Mouse (Mus musculus) erythroblast, embryonic 14.5 days (primary cell): ENCODE results near the gene Akap6. TPM values are rescaled to one million over a fixed set of nuclear protein-coding genes. Genes with fewer than 3 reads are reported as not detected.

Experiments used
- H3K27me3 ChIP-seq: 2 replicates; pipeline ENCODE4 v1.6.1; 2012; ENCODE audit warnings: inconsistent platforms; ENCODE audit not compliant: control insufficient read depth
- H3K36me3 ChIP-seq: 2 replicates; pipeline ENCODE4 v1.6.1; 2012; ENCODE audit warnings: mild to moderate bottlenecking, inconsistent platforms; ENCODE audit not compliant: control insufficient read depth
- H3K4me1 ChIP-seq: 2 replicates; pipeline ENCODE4 v1.6.1; 2012; ENCODE audit warnings: inconsistent platforms; ENCODE audit not compliant: control insufficient read depth
- H3K4me3 ChIP-seq: replicated peaks from 2 replicates; pipeline ENCODE3; 2012; ENCODE audit warnings: moderate library complexity, mild to moderate bottlenecking, inconsistent platforms
- H3K9me3 ChIP-seq: 2 replicates; pipeline ENCODE4 v1.6.1; 2012; ENCODE audit warnings: low read length, inconsistent platforms, mixed read lengths; ENCODE audit not compliant: control insufficient read depth
- GATA1 ChIP-seq: IDR thresholded peaks from 2 replicates; pipeline ENCODE4 v1.6.1; 2012; ENCODE audit warnings: low read length, inconsistent platforms, mixed read lengths
- TAL1 ChIP-seq: IDR thresholded peaks from 3 replicates; pipeline ENCODE4 v1.6.1; 2012; ENCODE audit warnings: low read length, inconsistent platforms, mixed read lengths
- polyA plus RNA-seq: library from polyadenylated mRNA; stranded (reverse); fragments of >175 nt; gene quantifications from 2 replicates; pipeline ENCODE4 v1.2.3, GENCODE M21; 2012

Akap6 gene
- polyA plus RNA-seq, 1 experiment, result not detected

DNA sequence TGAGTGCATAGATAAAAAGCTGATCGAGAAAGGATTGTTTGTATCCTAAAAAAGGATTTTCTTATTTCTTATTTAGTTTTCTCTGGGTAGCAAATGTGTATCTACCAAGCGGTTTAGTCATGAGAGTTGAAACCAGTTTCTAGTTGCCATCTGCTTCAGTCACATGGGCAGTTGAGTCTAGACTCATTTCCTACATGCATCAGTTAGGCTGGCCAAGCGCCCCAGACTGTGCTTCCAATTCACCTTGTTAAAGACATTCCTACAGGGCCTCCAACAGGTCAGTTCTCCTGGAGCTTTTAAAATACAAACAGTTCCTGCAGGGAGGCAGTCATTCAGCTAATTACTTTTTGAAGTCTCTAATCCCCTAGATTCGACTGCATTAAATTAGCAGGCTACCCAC, 176.9 kb downstream of the Akap6 start:
- H3K4me3 ChIP-seq, result no peak overlapping the region
- no peaks in the 10 kb centered on the region for H3K9me3 ChIP-seq
- no peaks in the 10 kb centered on the region for H3K36me3 ChIP-seq
- no peaks in the 10 kb centered on the region for H3K4me1 ChIP-seq
- H3K27me3 ChIP-seq, result no peaks in the 10 kb centered on the region
- TF ChIP-seq TAL1 (no peak), GATA1 (no peak)

DNA sequence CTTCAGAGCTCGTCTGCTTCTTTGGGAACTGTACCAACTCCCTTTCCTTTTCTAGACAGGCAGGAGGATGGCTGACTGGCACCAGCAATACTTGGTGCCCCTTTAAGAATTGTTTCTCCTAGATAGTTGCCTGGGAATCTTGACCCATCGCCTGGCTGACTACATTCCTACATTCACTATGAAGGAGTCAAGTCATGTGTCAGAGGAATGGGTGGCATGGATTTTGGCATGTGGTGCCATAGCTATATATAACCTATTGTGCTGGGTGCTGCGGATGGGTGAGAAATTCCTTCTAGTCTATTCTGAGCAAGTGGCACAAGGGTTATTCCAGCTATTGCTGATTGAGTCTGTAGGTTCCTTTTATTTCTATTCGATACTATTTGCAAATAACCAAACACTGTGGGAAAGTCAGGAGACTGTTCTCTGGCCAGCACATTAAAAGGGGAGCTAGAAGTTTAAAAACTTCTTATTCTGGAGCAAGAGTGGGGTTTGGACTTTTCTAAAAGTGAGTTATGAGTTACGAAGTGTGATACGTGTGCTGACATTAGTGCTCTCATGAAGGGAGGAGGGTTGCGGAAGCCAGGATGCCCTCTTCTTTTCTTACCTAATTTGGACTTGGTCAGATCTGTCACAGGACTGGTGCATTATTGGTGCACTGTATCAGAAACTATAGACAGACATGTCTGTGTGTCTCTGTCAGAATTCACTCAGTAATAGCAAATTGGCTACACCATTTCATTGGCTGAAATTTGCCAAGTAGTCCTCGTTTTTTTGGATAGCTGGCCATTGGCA, 178.0 kb downstream of the Akap6 start:
- Histone ChIP-seq H3K27me3 (no peaks in the 10 kb centered on the region), H3K9me3 (no peaks in the 10 kb centered on the region), H3K4me1 (no peaks in the 10 kb centered on the region), H3K4me3 (no peak overlapping the region), H3K36me3 (no peaks in the 10 kb centered on the region)
- TF ChIP-seq GATA1 (no peak), TAL1 (no peak)

DNA sequence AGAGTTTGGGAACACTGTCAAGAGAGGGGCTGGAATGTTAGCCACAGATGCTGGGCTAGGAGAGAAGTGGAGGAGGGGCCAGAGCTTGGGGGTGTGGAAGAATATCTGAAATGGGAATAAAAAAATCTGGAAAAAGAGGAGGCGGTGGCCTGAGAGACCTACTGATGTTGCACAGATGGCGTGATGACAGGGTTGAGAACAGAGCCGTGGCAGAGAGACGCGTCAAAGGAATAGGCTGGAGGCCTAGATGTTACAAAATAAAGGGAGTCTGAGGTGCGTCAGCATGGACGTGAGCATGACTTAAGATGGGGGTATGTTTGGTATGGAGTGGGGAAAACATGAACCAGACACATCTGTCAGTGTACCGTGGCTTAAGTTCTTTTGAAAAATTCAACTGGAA, 180.1 kb downstream of the Akap6 start:
- no peaks in the 10 kb centered on the region for H3K36me3 ChIP-seq
- H3K9me3 ChIP-seq, result no peaks in the 10 kb centered on the region
- no peak overlapping the region for H3K4me3 ChIP-seq
- no peak for TF ChIP-seq TAL1
- TF ChIP-seq GATA1, result no peak
- H3K4me1 ChIP-seq, result no peaks in the 10 kb centered on the region
- H3K27me3 ChIP-seq, result no peaks in the 10 kb centered on the region

DNA sequence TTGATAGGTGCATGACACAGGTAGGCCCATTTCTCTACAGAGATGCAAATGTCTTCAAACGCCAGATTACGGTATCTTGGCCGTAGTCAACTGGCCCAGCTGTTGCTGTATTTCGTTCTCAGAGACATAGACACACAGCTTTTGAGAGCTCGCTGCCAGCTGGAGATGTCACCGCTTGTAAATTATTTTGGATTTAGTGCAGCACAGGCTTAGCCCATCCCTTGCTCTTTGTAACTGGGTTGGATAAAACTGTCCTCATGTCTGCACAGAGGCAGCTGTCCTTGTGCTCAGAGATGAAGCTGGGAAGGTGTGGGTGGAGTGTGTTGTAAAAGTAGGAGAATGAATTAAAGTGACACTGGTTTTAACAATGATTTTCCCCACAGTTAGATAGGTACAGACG, 193.3 kb downstream of the Akap6 start:
- Histone ChIP-seq H3K27me3 (no peaks in the 10 kb centered on the region), H3K4me1 (no peaks in the 10 kb centered on the region), H3K36me3 (no peaks in the 10 kb centered on the region), H3K9me3 (no peaks in the 10 kb centered on the region), H3K4me3 (no peak overlapping the region)
- TF ChIP-seq TAL1 (no peak), GATA1 (no peak)

DNA sequence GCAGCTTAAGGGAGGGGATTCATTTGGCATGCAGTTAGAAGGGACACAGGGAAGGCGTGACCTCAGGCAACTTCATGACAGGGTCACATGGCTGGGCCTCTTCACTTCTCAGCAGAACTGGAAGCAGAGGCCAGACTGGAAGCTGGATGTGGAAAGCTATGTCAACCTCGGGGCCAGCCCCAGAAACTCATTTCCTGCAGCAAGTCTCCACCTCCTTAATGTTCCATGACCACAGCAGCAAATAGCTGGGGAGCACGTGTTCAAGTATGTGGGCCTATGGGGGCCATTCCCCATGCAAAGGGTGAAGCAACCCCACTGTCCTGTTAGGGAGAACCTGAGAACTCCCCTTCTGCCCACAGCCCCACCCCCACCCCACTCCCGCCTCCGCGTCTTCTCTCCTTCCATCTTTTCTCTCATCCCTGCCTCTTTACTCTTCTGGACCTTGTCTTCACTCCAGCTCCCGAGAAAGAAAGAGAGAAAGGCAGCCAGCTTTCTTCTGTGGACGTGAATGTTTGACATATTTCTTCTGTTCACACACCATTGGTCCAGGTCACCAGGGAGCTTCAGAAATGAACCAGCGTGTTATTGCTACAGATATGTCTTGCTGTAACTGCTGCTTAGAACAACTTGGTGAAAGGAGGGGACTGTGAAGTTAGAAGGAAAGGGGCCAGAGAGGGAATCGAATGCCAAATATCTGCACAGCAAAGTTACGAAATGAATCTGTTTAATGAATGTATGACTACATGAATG, 194.6 kb downstream of the Akap6 start:
- Histone ChIP-seq H3K9me3 (no peaks in the 10 kb centered on the region), H3K36me3 (no peaks in the 10 kb centered on the region), H3K27me3 (no peaks in the 10 kb centered on the region), H3K4me1 (no peaks in the 10 kb centered on the region), H3K4me3 (no peak overlapping the region)
- TF ChIP-seq TAL1 (no peak), GATA1 (no peak)

DNA sequence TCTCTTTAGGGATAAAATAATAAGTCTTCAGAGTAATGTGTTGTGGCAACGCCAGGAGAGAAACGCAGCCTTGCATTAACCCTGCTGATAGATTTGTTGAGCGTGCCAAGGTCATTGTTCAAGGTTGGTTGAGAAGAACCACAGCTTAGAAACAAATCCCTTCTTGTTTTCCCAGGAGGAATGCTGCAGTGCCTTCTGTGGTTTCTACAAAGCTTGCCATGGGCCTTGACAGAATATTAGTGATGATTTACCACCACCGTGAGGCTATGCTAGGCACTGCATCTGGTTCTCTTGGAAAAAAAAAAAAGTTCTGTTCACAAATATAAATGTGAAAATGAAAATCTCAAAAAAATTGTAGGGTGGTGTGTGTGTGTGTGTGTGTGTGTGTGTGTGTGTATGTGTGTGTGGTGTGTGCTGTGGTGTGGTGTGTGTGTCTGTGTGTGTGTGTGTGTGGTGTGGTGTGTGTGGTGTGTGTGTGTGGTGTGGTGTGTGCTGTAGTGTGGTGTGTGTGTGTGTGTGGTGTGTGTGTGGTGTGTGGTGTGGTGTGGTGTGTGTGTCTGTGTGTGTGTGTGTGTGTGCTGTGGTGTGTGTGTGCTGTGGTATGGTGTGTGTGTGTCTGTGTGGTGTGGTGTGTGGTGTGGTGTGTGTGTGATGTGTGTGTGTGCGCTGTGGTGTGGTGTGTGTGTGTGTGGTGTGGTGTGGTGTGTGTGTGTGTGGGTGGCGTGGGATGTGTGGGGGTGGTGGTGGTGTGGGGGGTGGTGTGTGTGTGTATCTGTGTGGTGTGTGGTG, 196.7 kb downstream of the Akap6 start:
- Histone ChIP-seq H3K9me3 (no peaks in the 10 kb centered on the region), H3K36me3 (no peaks in the 10 kb centered on the region), H3K27me3 (no peaks in the 10 kb centered on the region), H3K4me1 (no peaks in the 10 kb centered on the region), H3K4me3 (no peak overlapping the region)
- no peak for TF ChIP-seq TAL1
- TF ChIP-seq GATA1, result no peak

DNA sequence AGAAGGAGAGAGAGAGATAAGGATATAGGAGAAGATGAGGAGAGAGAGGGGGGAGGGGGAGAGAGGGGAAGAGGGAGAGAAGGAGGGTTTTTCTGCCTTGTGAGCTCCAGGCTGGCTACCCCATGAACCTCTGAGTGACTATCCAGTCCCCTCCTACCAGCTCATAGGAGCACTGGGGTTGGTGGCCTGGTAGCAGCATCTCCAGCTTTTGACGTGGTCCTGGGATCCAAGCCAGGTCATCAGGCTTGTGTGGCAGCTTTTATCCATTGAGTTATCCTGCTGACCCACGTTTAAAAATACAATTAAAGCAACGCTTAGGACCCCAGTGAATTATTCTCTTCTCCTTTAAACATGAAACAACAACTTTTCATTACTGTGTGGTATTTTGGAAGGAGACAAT, 197.6 kb downstream of the Akap6 start:
- Histone ChIP-seq H3K4me1 (no peaks in the 10 kb centered on the region), H3K4me3 (no peak overlapping the region), H3K9me3 (no peaks in the 10 kb centered on the region), H3K36me3 (no peaks in the 10 kb centered on the region), H3K27me3 (no peaks in the 10 kb centered on the region)
- TF ChIP-seq GATA1 (no peak), TAL1 (no peak)

DNA sequence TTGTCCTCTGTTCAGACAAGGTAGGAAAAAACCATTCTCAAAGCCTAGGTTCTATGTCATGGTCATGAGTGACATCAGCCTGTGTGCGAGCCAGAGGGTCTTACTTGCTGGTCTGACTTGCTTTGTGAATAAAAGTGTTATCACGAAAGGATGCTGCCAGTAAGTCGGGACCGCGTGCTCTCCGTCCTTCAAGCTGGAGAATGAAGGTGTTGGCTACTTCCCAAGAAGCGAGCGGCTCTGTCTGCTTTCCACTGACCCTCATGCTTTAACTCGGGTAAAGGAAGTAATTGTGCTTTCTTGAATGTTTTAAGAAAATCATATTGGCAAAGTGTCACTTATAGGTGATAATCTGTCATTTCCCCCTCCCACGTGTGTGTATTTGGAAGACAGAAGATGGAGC, 198.9 kb downstream of the Akap6 start:
- Histone ChIP-seq H3K4me1 (no peaks in the 10 kb centered on the region), H3K27me3 (no peaks in the 10 kb centered on the region), H3K36me3 (no peaks in the 10 kb centered on the region), H3K4me3 (no peak overlapping the region), H3K9me3 (no peaks in the 10 kb centered on the region)
- no peak for TF ChIP-seq GATA1
- TF ChIP-seq TAL1, result no peak

DNA sequence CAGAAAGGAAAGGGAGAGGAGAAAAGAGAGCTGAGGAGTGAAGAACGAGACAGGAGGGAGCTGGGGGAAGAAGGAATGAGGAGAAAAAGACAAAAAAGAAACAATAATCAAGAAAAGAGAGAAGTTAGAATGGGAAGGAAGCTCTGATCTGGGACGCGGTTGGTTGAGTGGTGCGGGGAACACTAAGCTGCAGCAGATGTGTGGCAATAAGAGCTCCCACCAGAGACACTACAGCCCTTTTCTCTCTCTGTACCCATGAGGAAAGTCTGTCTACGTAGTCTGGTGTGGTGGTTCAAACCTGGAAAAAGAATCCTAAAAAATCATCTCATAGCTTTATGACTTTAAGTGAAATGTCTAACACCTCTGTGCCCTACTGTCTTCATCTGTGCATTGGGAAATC, 204.9 kb downstream of the Akap6 start:
- no peak overlapping the region for H3K4me3 ChIP-seq
- no peak for TF ChIP-seq GATA1
- no peak for TF ChIP-seq TAL1

More for the DNA sequence above, 204.9 kb downstream of the Akap6 start:
- Histone ChIP-seq H3K9me3 (no peaks in the 10 kb centered on the region), H3K27me3 (no peaks in the 10 kb centered on the region), H3K36me3 (no peaks in the 10 kb centered on the region), H3K4me1 (no peaks in the 10 kb centered on the region)
